Mouse (Mus musculus) thymus, adult 2 months (tissue): ENCODE measurements at regions not wholly inside any gene's neighbourhood (a gene's known extent, or its start where the extent isn't known, plus 50 kb on each side); places are given as distances from the start of the nearest gene placed in this dataset.

Experiments used
- DNase-seq: peaks from one replicate; pipeline ENCODE4 v3.0.0; 2021
- H3K27ac ChIP-seq: fragments of 200-500 bp; 2 replicates; pipeline ENCODE4 v1.5.1; 2012; ENCODE audit warnings: low read length, control low read depth; ENCODE audit not compliant: control insufficient read depth, insufficient read depth
- H3K27me3 ChIP-seq: fragments of 200-500 bp; 2 replicates; pipeline ENCODE4 v1.6.1; 2012; ENCODE audit warnings: mild to moderate bottlenecking, low read length, moderate library complexity, mixed read lengths; ENCODE audit not compliant: control insufficient read depth, insufficient read depth
- H3K36me3 ChIP-seq: fragments of 200-500 bp; 2 replicates; pipeline ENCODE4 v1.6.1; 2012; ENCODE audit warnings: mild to moderate bottlenecking, low read length, moderate library complexity; ENCODE audit not compliant: control insufficient read depth, insufficient read depth
- H3K4me1 ChIP-seq: fragments of 200-500 bp; replicated peaks from 2 replicates; pipeline ENCODE4 v1.6.1; 2012; ENCODE audit warnings: low read length; ENCODE audit not compliant: control insufficient read depth, insufficient read depth
- H3K4me3 ChIP-seq: fragments of 200-500 bp; 2 replicates; pipeline ENCODE4 v1.5.1; 2012; ENCODE audit warnings: mild to moderate bottlenecking, low read length, control low read depth, moderate library complexity; ENCODE audit not compliant: control insufficient read depth, insufficient read depth
- CTCF ChIP-seq: fragments of 200-500 bp; IDR thresholded peaks from 2 replicates; pipeline ENCODE4 v1.5.1; 2012; ENCODE audit warnings: mild to moderate bottlenecking, control low read depth, low read length, moderate library complexity, borderline replicate concordance; ENCODE audit not compliant: control insufficient read depth, poor library complexity, insufficient read depth; ENCODE audit errors: extremely low read depth
- POLR2A ChIP-seq: fragments of 200-500 bp; IDR thresholded peaks from 2 replicates; pipeline ENCODE4 v1.6.1; 2012; ENCODE audit warnings: mild to moderate bottlenecking, low read length, control low read depth, moderate library complexity; ENCODE audit not compliant: control insufficient read depth, poor library complexity, insufficient read depth; ENCODE audit errors: extremely low read depth
- WGBS: fragments of 180-500 bp; shearing (Covaris S2); methylation state at CpG from one replicate; pipeline ENCODE4 v1.1.7; 2018; 5-methylcytosine and 5-hydroxymethylcytosine counted together

- TF ChIP-seq POLR2A (no peak), CTCF (no peak)
- H3K27me3 ChIP-seq = no peaks in the 10 kb centered on the region
- H3K36me3 ChIP-seq = no peaks in the 10 kb centered on the region
- H3K4me3 ChIP-seq = no peak overlapping the region
- no peak for DNase-seq
- H3K27ac ChIP-seq = no peak overlapping the region
- 70% methylated on average over 8 of the region's 8 CpGs for whole genome bisulfite sequencing
- no peaks in the 10 kb centered on the region for H3K4me1 ChIP-seq
Measured at GRCm38 (mm10) chr4:124291767-124292166, 318.8 kb downstream of the 3100002H09Rik start.

GRCm38 (mm10) chr4:124287471-124287870 is 323.1 kb downstream of the 3100002H09Rik start:
- WGBS = 78% methylated on average over 6 of the region's 6 CpGs
- Histone ChIP-seq H3K27ac (no peak overlapping the region), H3K4me3 (no peak overlapping the region), H3K36me3 (no peaks in the 10 kb centered on the region), H3K4me1 (no peaks in the 10 kb centered on the region), H3K27me3 (no peaks in the 10 kb centered on the region)
- TF ChIP-seq POLR2A (no peak), CTCF (no peak)
- DNase-seq = no peak

GRCm38 (mm10) chr4:124278681-124279080 is 331.9 kb downstream of the 3100002H09Rik start:
- 49% methylated on average over 10 of the region's 10 CpGs for WGBS
- TF ChIP-seq CTCF = no peak
- no peak for TF ChIP-seq POLR2A
- Histone ChIP-seq H3K27ac (no peak overlapping the region), H3K36me3 (no peaks in the 10 kb centered on the region), H3K27me3 (no peaks in the 10 kb centered on the region; the same call in 1 of the 2 replicates), H3K4me3 (no peak overlapping the region), H3K4me1 (no peaks in the 10 kb centered on the region)
- DNase-seq = no peak

GRCm38 (mm10) chr4:124277456-124278181 is 333.0 kb downstream of the 3100002H09Rik start:
- Histone ChIP-seq H3K4me3 (no peak overlapping the region), H3K27ac (no peak overlapping the region), H3K4me1 (no peaks in the 10 kb centered on the region), H3K27me3 (no peaks in the 10 kb centered on the region; the same call in 1 of the 2 replicates), H3K36me3 (no peaks in the 10 kb centered on the region)
- DNase-seq = no peak
- TF ChIP-seq CTCF (no peak), POLR2A (no peak)
- 5% methylated on average over 43 of the region's 43 CpGs for WGBS

GRCm38 (mm10) chr4:124276741-124277455 is 333.7 kb downstream of the 3100002H09Rik start:
- no peaks in the 10 kb centered on the region for H3K4me1 ChIP-seq
- H3K36me3 ChIP-seq = no peaks in the 10 kb centered on the region
- DNase-seq = no peak
- 13% methylated on average over 21 of the region's 21 CpGs for WGBS
- no peaks in the 10 kb centered on the region; the same call in 1 of the 2 replicates for H3K27me3 ChIP-seq
- TF ChIP-seq POLR2A = no peak
- no peak overlapping the region for H3K4me3 ChIP-seq
- no peak overlapping the region for H3K27ac ChIP-seq

GRCm38 (mm10) chr4:124272002-124272401 is 338.6 kb downstream of the 3100002H09Rik start:
- Histone ChIP-seq H3K27ac (no peak overlapping the region), H3K4me1 (no peaks in the 10 kb centered on the region), H3K36me3 (no peaks in the 10 kb centered on the region), H3K4me3 (no peak overlapping the region), H3K27me3 (no peaks in the 10 kb centered on the region)
- WGBS = 23% methylated on average over 2 of the region's 2 CpGs
- TF ChIP-seq POLR2A = no peak
- TF ChIP-seq CTCF = no peak
- no peak for DNase-seq
